Mouse (Mus musculus): ENCODE results near the gene Ppt2. TPM values are rescaled to one million over a fixed set of nuclear protein-coding genes. Genes with fewer than 3 reads are reported as not detected.
A peak's percentile ranks its signal among the peaks of the same experiment; 100 is the strongest.

Ppt2 gene
- total RNA-seq, 2 experiments from 2014 or later: 52.6 to 62.3 TPM

DNA sequence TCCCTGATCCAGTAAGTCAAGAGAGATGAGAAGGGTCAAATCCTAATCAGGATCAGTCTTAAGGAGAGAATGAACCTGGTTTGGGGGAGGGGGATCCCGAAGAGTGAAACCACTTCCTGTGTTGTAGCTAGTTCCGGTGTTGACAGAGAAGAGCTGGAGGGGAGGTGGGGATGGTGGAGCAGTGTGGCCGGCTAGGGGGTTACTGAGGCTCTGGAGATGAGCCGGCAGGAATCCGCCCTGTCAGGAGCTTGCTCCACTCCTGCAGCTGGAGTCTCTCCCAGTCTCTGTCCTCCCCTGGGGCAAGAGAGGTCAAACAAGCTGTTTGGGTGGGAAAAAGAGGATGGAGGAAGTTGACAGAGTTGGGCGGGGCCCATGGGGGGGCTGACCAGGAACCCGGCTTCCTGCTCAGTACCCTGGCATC, 38.6 kb downstream of the Ppt2 start, which contains the start of gene Gpsm3:
Gene Gpsm3, plus strand, starts transcription at position 126 of the 421 bp plus-strand sequence.
- no peak for DNase-seq (ENCODE audit: low spot score in 2 of 2)

DNA sequence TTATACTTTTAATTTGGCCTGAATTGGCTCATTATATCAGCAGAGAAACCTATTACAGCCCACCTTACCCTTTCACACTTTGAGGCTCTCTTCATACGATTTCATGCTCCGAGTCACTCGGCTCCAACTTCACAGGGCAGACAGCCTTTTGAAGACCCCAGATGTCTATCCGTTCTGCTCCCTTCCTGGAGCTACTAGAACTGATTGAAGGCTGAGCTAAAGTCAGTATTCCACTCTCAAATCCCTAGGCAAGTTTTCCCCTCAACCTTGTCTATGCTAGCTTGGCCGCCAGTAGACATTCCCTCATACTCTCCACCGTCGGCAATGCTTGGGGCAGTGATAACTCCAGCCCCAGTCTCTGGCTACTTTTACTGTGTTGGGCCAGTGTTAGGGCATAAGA, 39.1 kb downstream of the Ppt2 start:
- DNase-seq (ENCODE audit: low spot score in 2 of 2): no peak

DNA sequence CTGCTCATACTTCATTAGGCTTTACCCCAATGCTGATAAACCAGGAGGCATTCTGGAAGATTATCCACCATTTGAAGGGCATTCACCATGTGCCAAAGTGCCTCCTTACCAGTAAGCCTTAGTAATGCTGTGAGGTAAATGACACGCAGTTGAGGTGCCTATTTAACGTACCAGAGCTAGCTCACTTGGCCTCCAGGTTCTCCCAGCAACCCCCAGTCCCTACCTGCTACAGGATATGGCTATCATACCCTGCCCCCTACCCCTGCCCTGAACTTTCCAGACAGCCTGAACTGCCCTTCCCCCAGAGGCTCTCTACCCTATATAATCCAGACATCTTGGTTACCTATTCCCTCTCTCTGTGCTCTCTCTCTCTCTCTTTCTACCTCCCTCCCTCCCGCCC, 39.5 kb downstream of the Ppt2 start:
- no peak for DNase-seq (ENCODE audit: low spot score in 2 of 2)

GRCm38 (mm10) chr17:34587814-34588213, 40.5 kb downstream of the Ppt2 start:
- DNase-seq (ENCODE audit: low spot score in 2 of 2): no peak

DNA sequence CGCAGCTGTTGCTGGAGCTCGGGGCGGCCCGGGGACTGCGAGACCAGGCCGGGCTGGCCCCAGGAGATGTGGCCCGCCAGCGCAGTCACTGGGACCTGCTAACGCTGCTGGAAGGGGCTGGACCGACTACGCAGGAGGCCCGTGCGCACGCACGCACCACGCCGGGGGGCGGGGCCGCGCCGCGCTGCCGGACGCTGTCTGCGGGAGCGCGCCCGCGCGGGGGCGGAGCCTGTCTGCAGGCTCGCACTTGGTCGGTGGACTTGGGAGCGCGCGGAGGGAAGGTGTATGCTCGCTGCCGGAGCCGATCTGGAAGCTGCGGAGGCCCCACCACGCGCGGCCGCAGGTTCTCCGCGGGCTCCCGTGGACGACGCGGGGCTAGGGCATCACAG, 40.9 kb downstream of the Ppt2 start:
- peak; percentile 93 to 97 for DNase-seq (ENCODE audit: low spot score in 2 of 2)

DNA sequence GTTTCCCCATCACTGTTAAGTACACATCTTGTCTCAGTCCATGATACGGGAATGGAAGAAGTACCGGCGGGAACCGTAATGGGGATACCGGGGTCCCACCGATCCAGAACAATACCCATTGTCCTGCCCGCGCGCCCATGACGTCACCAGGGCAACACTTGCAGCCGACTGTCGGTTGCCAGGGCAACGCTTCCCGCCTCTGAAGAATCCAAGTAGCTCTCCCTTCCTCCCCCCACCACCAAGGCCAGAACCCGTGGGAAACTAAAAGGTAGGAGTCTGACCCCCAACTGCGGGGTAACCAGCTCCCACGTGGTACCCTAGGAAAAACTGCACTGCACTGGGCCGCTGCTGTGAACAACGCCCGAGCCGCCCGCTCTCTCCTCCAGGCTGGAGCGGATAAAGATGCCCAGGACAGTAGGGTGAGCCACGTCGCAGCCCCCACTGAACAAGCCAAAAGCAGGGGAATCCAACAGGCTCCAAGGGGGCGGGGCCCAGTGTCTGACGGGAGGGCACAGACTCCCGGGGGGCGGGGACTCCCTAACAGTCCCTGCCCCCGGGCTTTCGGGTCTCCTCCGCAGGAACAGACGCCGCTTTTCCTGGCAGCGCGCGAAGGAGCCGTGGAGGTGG, 41.4 kb downstream of the Ppt2 start:
- peak; percentile 57 to 83 for DNase-seq (ENCODE audit: low spot score in 2 of 2)

DNA sequence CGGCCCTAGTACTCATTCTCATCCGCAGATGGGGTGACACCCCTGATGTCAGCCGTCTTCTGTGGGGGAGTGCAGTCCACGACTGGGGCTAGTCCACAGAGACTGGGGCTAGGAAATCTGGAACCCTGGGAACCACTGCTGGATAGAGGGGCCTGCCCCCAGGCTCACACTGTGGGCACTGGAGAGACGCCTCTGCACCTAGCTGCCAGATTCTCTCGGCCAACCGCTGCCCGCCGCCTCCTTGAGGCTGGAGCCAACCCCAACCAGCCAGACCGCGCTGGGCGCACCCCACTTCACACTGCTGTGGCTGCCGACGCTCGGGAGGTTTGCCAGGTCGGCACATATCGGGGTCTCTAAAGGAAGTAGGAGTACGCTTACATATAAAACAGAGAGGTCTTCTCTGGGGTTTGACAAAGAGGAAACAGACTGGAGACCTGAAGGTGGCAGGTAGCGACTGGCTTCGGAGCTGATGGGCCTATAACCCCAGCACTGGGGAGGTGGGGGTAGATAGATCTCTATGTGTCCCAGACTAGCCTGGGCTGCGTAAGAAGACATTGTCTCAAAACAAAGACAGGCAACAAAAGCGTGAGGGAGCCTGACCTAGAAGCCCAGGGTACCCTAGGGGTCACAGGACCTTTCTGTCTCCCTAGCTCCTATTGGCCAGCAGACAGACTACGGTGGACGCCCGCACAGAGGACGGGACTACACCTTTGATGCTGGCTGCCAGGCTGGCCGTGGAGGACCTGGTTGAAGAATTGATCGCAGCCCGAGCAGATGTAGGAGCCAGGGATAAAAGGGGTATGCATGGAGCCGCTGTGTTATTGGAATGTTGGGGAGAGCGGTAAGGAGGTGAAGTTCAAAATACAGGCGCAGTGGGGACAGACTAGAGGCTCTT, 42.2 kb downstream of the Ppt2 start:
- DNase-seq (ENCODE audit: low spot score in 2 of 2): no peak

DNA sequence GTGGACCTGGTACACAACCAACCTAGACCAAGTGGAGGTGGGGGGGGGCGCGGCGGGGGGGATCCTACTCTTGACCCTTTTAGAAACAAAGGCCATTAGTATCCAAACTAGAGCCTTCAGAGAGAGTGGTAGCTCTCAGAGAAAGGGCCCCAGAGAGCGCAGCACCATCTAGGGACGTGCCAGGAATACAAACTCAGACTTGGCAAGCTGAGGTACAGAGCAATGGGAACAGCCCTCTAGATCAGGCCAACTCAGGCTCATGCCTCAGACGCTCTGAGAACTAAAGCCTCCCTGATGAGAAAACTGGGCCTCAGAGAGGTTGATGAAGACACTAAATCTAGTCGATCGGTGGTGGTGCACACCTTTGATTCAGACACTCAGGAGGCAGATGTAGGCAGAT, 43.2 kb downstream of the Ppt2 start:
- no peak for DNase-seq (ENCODE audit: low spot score in 2 of 2)

- DNase-seq (ENCODE audit: low spot score in 2 of 2): no peak
Measured at GRCm38 (mm10) chr17:34583819-34584218, 44.5 kb downstream of the Ppt2 start.

DNA sequence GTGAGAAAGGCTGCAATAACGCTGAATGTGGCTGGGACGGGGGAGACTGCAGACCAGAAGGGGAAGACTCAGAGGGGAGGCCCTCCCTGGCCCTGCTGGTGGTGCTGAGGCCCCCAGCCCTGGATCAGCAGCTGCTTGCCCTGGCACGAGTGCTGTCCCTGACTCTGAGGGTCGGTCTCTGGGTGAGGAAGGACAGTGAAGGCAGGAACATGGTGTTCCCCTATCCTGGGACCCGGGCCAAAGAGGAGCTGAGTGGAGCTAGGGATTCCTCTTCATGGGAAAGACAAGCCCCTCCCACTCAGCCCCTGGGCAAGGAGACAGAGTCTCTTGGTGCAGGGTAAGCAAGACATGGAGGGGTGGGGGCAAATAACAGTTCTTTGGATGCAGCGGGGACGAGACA, 44.9 kb downstream of the Ppt2 start:
- DNase-seq (ENCODE audit: low spot score in 2 of 2): no peak

GRCm38 (mm10) chr17:34582528-34582927, 45.8 kb downstream of the Ppt2 start:
- DNase-seq (ENCODE audit: low spot score in 2 of 2): no peak

GRCm38 (mm10) chr17:34578070-34578469, 50.2 kb downstream of the Ppt2 start:
- no peak for DNase-seq (ENCODE audit: low spot score in 2 of 2)

DNA sequence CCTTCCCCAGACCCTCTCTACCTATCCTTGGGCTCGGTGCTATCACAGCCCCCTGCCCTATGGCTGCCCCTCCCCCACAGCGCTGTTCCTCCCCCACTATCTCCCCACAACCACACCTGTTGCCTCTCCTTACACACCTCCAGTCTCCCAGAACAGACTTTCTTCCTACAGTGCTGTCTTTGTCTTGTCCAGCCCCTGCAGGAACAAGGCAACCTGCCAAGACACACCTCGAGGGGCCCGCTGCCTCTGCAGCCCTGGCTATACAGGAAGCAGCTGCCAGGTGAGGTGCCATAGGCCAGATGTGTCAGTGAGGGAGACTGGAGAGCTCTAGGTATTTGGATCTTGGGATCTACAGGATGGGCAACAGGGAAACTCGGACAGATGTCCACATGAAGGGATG, 51.7 kb downstream of the Ppt2 start:
- no peak for DNase-seq (ENCODE audit: low spot score in 2 of 2)

DNA sequence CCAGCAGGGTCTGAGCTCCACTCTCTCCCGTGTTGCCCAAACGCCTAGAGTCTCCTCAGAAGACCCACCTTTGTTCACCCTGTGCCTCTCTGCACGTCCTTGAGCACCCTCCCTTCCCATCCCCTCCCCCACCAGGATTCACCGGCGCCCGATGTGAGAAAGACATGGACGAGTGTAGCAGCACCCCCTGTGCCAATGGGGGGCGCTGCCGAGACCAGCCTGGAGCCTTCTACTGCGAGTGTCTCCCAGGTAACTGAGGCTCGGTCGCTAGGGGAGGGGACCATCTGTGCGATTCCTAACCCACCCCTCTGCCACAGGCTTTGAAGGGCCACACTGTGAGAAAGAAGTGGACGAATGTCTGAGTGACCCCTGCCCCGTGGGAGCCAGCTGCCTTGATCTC, 55.9 kb downstream of the Ppt2 start:
- DNase-seq (ENCODE audit: low spot score in 2 of 2): no peak

DNA sequence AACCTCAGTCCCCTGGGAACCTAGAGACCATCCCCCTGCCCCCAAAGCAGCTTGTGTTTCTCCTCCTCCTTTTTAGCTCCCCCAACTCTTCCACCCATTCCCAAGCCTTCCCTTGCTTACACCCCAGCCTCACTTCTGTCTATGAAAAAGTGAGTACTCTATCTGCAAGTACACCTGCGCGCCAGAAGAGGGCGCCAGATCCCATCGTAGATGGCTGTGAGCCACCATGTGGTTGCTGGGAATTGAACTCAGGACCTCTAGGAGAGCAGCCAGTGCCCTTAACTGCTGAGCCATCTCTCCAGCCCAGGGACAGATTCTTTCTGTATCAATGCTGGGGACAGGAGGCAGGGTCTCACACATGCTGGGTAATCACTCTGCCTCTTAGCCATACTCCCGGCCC, 56.4 kb downstream of the Ppt2 start:
- DNase-seq (ENCODE audit: low spot score in 2 of 2): no peak

- DNase-seq (ENCODE audit: low spot score in 2 of 2): no peak
Measured at GRCm38 (mm10) chr17:34569919-34570318, 58.4 kb downstream of the Ppt2 start.

- DNase-seq (ENCODE audit: low spot score in 2 of 2): no peak
Measured at GRCm38 (mm10) chr17:34568421-34568820, 59.9 kb downstream of the Ppt2 start.

DNA sequence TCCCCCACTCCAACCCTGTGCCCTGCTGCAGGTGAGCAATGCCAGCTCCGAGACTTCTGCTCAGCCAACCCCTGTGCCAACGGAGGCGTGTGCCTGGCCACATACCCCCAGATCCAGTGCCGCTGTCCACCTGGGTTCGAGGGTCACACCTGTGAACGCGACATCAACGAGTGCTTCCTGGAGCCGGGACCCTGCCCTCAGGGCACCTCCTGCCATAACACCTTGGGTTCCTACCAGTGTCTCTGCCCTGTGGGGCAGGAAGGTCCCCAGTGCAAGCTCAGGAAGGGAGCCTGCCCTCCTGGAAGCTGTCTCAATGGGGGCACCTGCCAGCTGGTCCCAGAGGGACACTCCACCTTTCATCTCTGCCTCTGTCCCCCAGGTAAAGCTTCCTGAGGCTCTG, 61.0 kb downstream of the Ppt2 start:
- DNase-seq (ENCODE audit: low spot score in 2 of 2): no peak
